Mouse (Mus musculus) thymus, postnatal 25 days (tissue): Measurements from ENCODE around the gene Slxl1.
"Not testable (repeated sequence)": the region's sequence is repeated elsewhere in the genome, so short reads cannot be mapped to it uniquely, and the experiment has no call there.

Source experiments
- DNase-seq: peaks from one replicate; pipeline ENCODE4 v3.0.0; 2022

Gene Slxl1

DNA sequence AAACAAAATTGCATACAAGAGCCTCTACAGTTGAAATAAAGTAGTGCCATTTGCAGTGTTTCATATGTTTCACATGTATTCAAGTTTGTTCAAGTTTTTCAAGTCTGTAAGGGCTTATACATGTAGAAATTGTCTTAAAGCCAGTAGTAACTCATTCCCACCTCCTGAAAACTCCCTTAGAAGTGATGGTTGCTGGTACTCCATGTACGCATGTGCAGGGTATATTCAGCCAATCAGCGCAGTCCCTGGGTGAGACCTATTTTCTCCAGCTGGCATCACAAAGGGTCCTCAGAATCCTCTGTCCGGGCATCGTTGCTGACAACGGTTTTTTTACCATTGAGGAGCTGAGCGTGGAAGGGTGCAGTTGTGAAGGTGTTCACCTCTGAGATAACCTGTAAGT lies at the start of gene Slxl1:
Slxl1 (plus strand) TSS at position 301 of the 400 bp plus-strand sequence.
- not testable (repeated sequence) for DNase-seq
